Mouse (Mus musculus) heart, postnatal 25 days (tissue): ENCODE data around the gene Mansc1. TPM values are rescaled to one million over a fixed set of nuclear protein-coding genes. Genes with fewer than 3 reads are reported as not detected.

Experiments used
- DNase-seq: peaks from one replicate; pipeline ENCODE4 v3.0.0; 2022; ENCODE audit warnings: low spot score
- intact Hi-C: fragments of 180-260 bp; cut with DNase I; formaldehyde crosslinking; loops from one replicate; pipeline ENCODE4 v1.15.1; 2025
- total RNA-seq, 2 experiments: library from RNA; stranded (reverse); gene quantifications; 2 replicates each; pipeline ENCODE4 v1.2.3; 2021

Mansc1 gene
- total RNA-seq, 2 experiments from 2014 or later = 5.5 TPM

DNA sequence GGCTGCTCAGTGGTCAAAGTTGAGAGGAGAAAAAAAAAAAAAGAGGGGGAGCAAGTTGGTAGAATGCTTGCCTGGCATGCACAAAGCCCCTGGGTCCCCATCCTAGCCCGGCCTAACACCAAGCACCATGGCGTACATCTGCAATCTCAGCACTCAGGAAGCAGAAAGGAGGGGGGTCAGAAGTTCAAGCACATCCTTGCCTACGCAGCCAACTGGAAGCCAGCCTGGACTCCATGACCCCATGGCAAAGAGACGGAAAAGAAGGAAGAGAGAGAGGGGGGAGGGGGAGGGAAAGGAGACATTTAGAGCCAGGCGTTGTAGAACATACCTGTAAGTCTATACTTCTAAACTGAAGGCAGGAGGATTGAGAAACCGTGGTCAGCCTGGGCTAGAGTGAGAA, 25.7 kb downstream of the Mansc1 start:
- intact Hi-C loops = loop anchor here (2.0 to 10.0 kb wide), 4 partner anchors 40 to 642 kb away; partner anchors contain the start of gene Lrp6
- no peak for DNase-seq

DNA sequence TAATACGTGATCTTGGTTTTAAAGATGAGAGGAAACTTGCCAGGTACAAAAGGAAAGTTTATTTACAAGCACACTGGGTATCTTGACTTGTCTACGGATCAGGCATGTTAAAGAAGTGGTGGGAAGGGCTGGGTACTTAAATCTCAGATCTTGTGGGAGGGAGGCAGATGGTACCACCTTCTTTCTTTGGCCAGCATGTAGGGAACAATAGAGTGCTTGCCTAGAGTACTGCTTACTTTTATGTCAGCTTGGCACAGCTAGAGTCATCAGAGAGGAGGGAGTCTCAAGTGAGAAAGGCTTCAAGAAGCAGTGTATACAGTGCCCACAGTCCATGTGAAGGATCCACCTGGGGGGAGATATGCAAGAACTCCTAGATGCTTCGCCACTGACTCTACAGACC, 27.1 kb downstream of the Mansc1 start:
- intact Hi-C loops = loop anchor here (10.0 kb wide), 1 partner anchor 640 kb away; no protein-coding TSS in a partner anchor
- DNase-seq = no peak

DNA sequence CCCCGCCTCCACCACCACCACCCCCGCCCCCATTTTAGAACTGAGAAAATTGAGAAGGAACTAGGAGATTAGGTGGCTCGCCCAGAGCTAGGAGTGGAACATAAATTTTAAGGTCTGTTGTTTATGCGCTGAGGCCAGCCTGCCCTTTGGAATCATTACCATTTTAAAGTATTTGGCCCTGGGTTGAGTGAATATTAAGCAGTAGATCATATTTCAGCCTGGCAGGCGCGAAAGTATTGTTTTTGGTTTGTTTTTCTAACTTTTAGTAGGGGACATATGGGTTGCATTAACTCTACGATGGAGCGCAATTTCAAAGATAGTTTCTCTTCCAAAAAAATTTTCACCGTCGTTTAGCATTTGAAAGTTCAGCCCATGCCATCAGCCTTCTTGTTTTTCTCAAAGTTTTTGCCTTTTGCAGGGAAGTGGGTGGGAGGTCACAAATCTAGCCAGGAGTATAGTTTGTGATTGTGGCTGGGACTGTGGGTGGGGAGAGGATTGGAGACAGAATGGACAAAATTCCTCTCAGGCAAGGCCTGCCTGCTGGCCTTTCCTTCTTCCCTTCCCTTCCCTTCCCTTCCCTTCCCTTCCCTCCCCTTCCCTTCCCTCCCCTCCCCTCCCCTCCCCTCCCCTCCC, 29.8 kb downstream of the Mansc1 start:
- DNase-seq = no peak
- intact Hi-C loops = loop anchor here (10.0 kb wide), 1 partner anchor 638 kb away; no protein-coding TSS in a partner anchor

DNA sequence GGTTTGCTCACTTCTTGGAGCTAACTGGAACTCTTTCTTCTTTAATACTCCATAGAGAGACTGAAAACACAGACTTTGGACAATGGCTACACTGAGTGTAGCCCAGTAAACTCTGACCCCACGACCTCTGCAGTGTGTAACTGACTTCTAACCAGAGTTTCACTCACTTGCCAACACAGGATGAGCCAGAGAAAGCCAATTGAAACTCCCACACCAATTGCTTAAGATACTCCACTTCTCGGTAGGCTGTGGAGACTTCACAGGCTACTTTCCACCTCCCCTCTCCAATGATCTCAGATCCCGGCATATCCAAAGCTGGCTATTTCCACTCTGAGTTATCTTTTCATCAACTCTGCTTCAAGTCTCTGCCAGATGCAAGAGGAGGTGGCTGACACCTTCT, 30.5 kb downstream of the Mansc1 start:
- no peak for DNase-seq
- intact Hi-C loops = loop anchor here (10.0 kb wide), 1 partner anchor 637 kb away; no protein-coding TSS in a partner anchor

DNA sequence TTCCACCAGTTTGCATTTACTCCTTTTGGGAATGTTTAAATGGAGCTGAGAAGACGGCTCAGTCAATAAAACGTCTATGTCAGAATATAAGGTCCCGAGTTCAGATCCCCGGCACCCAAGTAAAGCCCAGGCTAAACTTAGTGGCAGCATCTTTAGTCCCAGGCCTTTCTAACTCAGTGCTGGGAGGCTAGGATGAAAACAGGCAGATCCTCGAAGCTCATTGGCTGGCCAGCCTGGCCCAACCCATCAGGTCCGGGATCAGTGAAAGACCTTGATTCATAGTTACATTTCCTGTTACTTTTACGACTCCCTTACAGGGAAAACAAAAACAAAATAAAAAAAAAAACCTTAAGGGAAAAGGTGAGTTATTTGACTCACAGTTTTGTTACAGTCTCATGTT, 31.2 kb downstream of the Mansc1 start:
- intact Hi-C loops = loop anchor here (10.0 kb wide), 1 partner anchor 636 kb away; no protein-coding TSS in a partner anchor
- DNase-seq = no peak

DNA sequence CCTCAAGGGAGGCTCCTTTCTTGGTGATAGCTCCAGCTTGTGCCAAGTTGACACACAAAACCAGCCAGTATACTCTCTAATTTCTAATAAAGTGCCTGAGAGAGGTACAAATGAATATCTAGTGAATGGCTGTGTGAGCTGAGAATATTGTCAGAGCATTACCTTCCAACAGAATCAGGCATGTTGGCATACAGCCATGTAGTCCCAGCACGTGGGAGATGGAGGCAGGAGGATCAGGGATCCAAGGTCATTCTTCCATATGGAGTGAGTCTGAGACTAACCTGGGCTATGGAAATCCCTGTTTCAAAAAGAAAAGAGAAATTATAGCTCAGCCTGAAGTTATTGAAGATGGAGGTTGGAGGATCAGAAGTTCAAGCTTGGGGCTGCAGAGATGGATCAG, 33.0 kb downstream of the Mansc1 start:
- no peak for DNase-seq
- intact Hi-C loops = no loop called here

DNA sequence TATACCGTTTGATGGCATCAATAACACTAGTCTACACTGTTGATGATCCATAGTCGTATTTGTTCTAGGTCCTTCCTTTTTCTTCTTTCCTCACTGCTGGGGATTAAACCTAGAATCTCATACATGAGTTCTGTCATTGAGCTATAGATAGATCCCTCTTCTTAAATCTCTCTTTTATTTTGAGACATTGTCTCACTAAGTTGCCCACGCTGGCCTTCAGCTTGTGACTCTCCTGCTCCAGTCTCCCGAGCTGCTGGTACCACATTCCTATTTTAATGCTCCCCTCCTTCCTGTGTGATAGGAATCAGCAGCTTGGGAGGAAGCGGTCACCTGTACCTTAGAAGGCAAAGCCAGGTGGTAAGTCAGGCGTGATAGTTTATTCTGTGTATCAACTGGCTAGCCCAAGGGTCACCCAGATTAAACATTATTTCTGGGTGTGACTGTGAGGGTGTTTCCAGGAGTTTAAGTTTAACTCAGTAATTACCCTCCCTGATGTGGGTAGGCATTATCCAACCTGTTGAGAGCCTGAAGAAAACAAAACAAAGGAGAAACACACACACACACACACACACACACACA, 34.5 kb downstream of the Mansc1 start:
- intact Hi-C loops = no loop called here
- no peak for DNase-seq

DNA sequence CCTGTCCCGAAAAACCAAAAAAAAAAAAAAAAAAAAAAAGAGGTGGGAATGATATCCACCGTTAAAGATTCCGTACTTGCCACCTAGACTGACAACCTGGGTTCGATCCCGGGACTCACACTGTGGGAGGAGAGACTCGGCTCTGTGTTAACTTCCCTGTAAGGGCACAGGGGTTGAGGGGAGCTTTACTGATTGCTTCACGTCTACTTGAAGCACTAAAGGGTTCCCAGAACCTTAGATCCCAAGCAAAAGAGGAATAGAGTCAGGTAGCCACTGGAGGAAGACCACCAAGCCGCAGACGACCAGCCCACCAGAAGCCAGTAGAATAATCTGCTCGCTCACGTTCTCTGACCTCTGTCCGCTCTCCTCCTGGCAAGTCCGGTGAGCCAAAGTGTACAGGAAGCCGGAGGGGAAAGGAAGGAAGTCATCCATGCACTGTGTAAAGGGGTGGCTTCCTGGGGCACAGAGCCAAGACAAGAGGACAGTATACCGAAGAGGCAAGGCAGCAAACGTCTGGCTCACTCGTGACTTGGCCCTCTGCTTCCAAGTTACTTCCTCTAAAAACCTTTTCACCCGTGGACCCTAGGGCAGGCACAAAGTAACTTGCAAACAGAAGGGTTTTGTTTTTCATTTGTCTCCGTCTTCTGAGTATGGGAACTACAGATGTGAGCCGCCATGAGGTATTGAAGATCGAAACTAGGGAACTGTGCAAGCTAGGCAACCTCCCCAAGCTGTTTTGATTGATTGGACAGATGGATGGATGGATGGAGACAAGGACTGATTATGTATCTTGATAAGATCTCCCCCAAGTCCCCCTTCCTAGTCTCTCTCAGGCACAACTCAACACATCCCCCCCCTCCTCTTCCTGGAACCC, 37.5 kb downstream of the Mansc1 start:
- DNase-seq = peak; percentile 39
- intact Hi-C loops = loop anchor here (2.0 kb wide), 1 partner anchor 20 kb away; no protein-coding TSS in a partner anchor

DNA sequence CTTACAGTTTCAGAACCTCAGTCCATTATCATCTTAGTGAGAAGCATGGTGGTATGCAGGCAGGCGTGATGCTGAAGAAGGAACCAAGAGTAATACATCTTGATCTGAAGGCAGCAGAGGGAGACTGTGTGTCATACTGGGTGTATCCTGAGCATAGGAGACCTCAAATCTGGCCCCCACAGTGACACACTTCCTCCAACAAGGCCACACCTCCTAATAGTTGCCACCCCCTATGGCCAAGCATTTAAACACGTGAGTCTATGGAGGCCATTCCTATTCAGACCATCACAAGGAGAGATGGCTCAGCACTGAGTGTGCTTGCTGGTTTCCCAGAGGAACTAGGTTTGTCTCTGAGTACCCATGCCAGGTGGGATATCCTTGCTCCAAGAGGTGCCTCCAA, 40.7 kb downstream of the Mansc1 start:
- DNase-seq = no peak
- intact Hi-C loops = no loop called here

DNA sequence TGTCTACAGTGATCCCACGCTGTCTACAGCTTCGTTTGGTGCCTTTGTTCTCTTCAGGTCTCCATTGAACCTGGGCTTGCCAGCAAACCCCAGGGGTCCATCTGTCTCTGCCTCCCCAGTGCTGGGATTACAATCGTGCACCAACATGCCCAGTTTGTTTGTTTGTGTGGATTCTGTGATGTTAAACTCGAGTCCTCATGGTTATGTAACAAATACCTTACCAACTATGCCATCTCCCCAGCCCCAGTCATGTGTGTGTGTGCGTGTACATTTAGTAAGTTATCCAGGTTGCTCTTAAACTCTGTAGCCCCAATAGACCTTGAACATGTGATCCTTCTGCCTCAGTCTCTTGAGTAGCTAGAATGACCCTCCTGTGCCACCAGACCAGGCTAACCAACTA, 46.0 kb downstream of the Mansc1 start:
- no peak for DNase-seq
- intact Hi-C loops = no loop called here

DNA sequence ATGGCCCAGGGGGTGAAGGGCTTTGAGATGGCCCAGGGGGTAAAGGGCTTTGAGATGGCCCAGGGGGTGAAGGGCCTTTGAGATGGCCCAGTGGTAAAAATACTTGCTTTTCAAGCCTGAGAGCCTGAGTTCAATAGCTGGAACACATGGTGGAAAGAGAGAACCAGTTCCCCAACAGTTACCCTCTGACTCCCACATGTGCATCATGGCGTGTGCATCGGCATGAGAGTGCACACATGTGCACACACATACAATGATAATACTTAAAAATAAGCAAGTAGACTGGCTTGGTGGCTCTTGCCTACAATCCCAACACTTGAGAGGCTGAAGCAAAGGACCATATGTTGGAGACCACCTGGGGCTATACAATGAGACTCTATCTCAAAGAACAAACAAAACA, 47.7 kb downstream of the Mansc1 start:
- DNase-seq = no peak
- intact Hi-C loops = no loop called here

DNA sequence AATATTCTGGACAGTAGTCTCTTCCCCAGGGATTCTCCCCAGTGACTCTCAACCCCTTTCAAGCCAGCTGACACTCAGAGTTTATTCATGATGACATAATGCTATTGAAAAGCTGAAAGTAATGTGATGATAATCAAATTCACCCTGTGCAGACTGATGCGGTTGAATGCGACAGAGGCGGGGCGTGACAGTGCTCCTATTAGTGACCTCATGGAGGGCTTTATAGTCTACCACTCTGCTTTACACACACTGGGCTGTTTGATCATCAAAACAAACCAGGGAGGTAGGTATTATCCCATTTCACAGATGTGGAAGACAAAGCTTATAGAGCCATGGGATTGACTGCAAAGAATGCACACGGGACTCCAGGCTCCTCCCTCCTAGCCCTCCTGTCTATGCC, 50.2 kb downstream of the Mansc1 start:
- intact Hi-C loops = no loop called here
- no peak for DNase-seq

DNA sequence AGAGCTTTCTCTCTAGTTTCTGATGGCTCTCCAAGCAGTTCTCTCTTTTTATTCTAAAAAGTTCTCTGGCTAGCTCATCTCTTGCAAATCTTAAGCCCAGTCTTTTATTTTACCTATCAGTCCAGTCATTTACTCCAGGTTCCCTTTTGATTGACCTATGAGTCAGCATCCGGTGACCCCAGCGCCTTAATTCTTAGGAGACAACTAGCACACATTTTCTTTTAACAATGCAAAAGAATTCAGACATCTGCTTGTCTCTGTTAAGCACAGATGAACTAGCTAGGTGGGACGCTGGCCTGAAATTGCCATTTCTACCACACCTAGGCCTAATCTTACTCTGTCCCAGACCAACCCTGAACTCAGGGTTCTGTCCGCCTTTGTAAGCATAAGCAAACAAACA, 52.8 kb downstream of the Mansc1 start:
- no peak for DNase-seq
- intact Hi-C loops = no loop called here

DNA sequence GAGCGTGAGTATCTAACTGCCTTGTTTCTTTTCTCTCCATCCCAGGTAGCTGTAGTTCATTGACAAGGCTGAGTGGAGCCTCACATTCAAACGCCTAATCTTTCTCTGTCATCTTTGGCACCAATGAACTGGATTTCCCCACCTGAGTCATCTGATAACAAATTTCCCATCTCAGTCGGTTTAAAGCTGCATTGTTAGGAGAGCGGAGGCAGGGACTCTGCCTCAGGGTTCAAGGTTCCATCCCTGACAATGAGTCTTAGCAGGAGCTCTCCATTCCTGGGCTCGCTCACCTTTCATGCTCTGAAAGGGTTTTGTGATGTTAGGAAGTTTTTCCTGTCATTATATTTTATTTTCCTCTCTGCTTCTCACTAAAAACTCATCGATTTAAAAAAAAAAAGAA, 54.2 kb downstream of the Mansc1 start:
- no peak for DNase-seq
- intact Hi-C loops = no loop called here

DNA sequence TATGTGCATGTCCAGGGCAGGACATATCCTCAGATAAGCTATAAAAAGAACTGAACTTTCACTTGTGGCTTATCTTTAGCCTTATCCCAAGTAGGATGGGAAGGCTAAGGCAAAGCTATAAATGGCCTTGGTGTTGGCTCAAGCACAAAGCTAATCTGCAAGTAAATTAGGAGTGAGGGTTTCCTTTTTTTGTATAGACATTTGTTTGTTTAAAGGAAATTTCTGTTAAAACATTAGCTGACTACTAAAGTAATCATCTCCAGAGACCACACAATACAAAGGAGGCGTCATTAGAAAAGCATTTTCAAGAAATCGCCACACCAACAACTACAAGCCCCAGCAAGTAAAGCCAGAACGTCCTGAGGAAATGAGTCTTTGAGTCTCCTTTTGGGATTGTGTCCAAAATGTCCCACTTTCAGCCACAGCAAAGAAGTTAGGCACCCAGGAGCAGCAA, 57.0 kb downstream of the Mansc1 start:
- no peak for DNase-seq
- intact Hi-C loops = loop anchor here (2.0 kb wide), 1 partner anchor 19 kb away; no protein-coding TSS in a partner anchor

DNA sequence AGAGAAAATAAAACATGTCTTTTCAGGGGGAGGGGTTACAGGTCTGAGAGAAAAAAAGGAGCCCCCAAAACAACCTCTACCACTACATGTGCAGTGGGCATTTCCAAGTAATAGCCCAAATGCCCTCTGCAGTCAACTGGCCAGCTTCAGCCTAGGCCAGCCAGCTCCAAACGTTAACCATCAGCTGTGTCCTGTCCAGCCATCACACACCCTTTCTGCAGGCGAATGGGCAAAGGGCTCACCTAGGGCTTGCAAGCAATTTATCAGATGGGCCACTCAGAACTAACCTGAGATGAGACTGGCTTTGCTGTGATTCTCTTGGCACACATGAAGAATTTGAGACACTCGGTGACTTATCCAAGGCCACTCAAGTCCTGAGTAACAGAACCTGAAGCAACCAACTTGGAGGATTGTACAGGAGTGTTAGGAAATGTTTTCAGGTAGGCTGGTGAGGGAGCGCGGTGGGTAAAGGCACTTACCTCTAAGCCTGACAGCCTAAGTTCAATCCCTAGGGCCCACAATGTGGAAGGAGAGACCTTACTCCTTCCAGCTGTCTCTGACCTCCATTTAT, 64.2 kb downstream of the Mansc1 start:
- intact Hi-C loops = loop anchor here (2.0 to 5.0 kb wide), 4 partner anchors 36 to 141 kb away; no protein-coding TSS in a partner anchor
- no peak for DNase-seq

DNA sequence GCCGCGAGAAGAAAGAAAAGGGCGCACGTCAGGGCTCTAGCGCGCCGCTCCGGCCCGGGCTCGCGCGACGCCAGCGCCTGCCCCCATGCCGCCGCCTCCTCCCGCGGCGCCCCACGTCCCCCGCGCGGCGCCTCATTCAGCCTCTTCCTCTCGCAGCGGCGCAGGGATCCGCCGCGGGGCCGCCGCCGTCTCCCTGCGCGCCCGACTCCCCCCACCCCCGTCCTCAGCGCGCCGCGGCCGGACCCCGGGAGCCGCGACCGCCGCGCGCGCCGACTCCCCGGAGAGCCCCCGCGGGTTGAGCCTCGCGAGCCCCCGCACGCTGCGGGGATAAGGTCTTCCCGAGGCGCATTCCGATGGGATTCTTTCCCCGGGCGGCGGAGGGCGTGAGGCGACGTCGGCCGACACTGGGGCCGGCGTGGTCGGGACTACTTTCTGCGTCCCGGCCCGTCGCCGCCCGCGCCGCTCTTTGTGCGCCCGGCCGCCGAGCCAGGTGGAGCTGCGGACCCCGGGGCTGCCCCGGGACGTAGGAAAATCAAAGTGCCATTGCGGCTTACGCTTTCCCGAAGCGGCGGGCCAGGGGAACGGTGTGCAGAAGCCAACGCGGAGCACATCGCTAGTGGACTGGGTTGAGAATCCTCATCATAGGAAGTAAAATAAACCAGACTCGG, 65.3 kb downstream of the Mansc1 start, which contains the start of gene Lrp6:
Gene Lrp6 (minus strand): TSS at position 148 of the 668 bp plus-strand sequence.
- peak; percentile 70 for DNase-seq
- intact Hi-C loops = loop anchor here (2.0 to 5.0 kb wide), 4 partner anchors 35 to 140 kb away; no protein-coding TSS in a partner anchor

DNA sequence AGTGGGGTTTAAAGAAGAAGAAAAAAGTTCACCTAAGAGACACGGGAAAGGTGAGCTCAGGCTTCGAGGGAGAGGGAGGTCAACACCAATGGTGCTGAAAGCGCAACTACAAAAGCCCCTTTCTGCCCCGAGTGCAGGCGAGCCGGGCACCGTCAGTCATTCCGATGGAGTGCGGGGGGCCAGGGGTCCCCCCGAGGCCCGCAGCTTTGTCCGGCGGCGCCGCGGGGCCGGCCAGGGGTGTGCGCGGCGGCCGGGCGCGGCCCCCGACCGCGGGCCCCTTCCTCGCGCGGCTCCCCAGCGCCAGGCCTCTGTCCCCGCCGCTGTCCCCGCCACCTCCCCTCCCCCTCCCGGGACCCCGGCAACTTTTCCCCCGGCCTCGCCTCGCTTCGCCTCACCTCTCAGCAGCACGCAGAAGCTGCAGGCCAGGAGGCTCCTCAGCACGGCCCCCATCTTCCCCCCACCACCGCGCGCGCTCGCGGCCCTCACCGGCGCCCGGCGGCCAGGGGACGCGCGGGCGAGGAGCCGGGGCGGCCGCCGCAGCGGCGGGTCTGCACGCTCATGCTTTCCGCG, 66.0 kb downstream of the Mansc1 start:
- intact Hi-C loops = loop anchor here (2.0 to 5.0 kb wide), 4 partner anchors 34 to 139 kb away; no protein-coding TSS in a partner anchor
- no peak for DNase-seq
